Mouse (Mus musculus) kidney, postnatal 14 days (tissue): Measurements from ENCODE around the gene Pcsk6.
"Not testable (repeated sequence)": the region's sequence is repeated elsewhere in the genome, so short reads cannot be mapped to it uniquely, and the experiment has no call there.

Source experiments
- DNase-seq: peaks from one replicate; pipeline ENCODE4 v3.0.0; 2022; ENCODE audit warnings: mixed read lengths

Gene Pcsk6

DNA sequence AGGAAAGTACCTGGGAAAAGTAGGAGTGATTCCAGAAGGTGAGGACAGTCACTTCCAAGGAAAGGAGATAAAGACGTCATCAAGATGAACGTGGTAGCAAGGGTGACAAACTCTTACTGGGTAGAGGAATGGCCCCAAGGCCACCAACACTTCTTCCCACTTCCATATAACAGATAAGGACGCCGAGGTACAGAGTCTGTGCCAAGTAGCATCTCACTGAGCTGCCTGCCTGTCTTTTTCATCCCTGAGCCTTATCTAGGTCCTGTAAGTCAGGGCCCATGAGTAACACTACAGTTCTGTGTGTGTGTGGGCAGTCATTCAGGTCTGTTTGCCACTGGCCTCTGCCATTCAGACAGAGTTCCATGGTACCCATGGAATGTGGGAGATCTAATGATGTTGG lies 23.4 kb downstream of the Pcsk6 start:
- DNase-seq: no peak

DNA sequence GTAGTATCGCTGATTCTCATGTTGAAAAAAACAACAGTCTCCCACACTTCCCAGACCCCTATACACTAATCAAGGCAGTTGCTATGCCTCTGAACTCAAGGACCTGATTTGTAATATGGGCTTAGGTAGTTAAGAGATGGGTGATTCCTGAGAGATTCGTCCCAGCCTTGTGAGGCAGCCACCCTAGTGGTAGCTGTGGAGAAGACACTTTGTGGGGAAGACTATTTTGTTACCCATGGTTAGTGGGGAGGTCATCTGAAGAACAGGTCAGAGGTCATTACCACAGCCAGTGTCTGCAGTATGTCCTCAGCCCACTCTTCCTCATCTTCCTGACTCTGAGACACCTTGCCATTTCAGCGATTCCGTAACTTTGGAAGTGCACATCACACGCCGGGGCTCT lies 24.3 kb downstream of the Pcsk6 start:
- no peak for DNase-seq

DNA sequence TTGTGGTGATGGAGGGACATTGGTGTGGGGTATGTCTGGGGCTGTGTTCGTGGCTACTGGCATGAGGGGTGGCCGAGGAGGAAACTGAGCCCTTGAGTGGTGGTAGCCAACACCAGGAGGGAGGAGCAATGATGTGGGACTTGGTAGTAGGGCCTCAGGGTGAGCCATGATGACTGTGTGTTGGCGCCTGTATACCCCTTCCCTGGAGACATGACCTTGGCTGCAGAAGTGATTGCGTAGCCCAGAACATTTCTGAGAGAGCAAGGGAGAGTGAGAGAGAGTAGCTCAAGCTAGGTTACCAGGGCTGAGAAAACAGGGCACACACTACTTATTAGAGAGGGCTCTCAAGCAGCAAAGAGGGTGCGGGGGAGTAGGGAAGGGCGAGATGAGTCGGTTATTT lies 30.3 kb downstream of the Pcsk6 start:
- DNase-seq: no peak

DNA sequence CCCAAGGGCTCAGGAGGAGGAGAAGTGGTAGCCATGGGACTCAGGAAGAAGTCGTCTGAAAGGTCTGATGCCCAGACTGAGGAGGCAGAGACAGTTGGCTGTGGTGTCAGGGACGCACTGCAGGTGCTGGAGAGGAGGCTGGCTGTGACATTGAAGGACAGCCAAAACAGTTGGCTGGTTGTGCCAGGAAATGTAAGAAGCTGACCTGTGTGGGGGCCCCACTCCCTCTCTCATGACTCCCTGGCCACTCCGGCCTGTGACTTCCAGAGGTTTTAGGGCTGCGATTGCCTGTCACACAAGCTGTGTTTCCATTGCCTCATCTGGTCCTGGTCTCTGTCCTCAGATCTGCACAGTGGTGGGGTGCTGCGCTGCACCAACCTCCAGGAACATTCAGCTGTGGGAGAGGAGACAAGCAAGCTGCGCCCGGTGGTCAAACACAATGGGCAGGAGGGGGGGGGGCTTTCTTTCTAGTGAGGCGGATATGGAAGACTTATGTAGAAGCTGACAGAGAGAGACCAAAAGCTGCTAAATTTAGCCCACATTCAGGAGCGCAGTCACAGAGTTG lies 30.8 kb downstream of the Pcsk6 start:
- DNase-seq: no peak

DNA sequence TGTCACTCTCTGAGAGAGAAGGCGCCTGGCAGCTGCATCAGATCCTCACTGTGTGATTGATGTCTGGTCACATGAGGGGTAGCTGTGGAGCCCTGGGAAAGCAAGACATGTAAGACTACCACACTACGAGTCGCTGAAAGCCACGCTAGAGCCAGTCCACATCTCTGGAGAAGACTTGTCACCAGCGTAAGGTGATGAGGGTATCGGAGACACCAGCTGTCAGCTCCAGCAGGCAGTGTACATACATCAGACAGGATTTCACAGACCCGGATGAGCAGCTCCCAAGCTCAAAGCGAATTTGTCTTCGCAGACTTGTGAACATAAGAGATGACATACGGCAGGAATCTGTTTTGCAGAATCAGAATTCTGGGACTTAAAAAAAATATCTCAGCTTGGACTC lies 32.0 kb downstream of the Pcsk6 start:
- DNase-seq: no peak

DNA sequence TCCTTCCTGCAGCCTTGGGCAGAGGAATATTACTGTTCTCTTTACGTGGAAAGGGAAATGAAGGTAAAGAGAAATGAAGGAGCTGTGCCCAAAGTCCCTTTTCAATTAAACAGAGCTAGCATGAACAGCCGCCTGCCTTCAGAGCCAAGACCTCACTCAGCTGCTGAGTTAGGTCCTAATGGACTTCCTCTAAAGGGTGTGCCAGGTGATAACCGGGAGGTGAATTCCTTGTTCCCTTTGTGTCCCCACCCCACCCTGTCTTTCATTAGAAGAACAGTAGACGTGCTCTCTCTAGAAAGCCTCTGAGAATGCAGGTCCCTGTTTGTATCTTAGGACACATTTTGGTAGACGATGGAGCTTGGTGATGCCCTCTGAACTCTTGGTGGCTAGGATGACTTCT lies 33.7 kb downstream of the Pcsk6 start:
- DNase-seq: no peak

DNA sequence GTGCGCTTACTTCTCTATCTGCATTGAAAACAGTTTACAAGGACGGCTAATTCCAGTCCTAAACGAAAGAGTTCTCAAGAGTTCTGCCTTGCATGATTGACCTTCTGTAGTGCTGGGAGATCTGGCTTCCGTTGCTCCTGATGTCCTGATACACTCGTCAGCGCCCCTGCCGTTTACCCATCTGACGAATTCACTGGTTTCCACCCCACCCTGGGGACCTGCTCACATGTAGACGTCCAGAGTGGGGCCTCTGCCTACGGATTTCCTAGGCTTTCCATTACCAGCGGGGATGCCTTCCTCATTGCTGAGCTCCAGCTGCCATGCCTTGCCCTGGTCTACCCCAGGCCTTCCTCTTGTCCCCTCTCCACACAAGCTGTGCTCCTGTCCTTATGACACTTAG lies 39.7 kb downstream of the Pcsk6 start:
- DNase-seq: no peak

DNA sequence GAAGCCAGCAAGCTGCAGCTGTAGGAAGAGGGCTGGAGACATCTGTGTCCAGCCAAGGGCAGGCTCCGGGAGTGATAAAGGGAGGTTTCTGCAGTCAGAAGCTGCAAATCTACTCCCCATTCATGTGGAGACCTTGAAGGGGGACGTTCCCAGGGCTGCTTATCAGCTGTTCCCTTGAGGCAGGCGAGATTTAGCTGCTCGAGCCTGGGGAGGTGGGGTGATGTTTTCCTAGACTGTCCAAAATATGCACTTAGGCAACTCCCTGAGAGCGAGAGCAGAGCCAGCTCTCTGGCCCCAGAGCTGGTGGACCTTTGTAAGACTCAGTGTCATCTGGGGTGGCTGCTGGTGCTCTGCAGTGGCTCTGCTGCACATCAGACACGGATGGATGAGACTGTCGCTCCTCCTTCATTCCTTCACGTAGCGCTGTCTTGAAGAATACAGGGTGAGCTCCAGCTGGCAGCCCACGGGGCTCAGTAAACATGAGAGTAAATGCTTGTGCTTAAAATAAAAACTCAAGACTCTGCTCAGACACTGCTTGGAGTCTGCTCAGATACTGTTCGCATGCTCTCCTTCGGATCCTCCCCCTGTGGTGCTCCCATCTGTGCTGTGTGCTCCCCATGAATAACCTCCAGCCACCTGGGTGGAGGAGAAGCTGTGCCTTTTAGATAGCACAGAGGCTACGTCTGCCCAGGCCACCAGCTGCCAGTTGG lies 41.1 kb downstream of the Pcsk6 start:
- peak; percentile 69 for DNase-seq

DNA sequence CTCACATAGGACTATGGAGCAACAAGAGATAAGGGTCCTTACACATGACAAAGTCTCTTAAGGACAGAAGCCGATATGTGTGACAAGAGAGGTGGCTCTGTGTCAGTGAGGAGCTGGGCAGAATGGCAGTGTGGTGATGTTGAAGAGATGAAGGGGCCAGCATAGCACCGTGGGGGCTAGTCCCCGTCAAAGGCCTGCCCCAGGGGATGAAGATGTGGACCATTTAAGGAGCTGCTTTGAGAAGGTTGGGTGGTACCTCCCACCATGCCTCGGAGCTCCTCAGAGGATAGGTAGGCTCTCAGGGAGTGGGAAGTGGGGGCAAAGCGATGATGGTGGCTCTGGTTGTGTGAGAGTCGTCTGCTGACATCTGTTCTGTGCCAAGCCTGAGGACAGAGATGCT lies 41.9 kb downstream of the Pcsk6 start:
- no peak for DNase-seq

DNA sequence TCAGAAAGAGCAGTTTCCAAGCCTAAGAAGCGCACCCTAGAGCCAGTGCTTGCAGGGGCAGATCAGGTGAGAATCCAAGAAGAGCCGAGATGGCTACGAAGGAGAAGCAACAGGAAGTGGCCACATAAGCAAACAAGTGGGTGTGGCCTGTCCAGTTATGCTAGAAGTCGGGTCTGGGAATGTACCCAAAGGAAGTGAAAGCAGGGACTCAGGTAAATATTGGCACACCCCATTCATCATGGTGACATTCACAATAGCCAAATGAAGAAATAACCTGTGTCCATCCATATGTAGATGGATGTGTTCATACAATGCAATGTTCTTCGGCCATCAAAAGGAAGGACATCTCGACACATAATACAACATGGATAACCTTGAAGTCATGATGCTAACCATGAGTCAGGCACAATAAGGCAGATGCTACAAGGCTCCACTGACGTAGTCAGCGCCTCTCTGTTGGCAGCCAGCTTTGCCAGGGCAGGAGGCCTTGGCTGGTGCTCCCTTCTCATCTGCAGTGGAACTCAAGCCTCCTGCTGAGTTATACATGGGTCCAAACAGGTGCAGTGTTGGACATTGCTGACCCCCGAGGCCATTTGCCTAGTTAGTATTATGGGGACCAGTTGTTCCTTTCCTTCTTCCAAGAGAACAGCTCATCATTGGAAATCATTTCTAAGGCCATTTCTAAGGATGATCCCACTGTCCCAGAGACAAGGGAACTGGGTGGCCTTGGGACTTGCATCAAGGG lies 45.2 kb downstream of the Pcsk6 start:
- no peak for DNase-seq

DNA sequence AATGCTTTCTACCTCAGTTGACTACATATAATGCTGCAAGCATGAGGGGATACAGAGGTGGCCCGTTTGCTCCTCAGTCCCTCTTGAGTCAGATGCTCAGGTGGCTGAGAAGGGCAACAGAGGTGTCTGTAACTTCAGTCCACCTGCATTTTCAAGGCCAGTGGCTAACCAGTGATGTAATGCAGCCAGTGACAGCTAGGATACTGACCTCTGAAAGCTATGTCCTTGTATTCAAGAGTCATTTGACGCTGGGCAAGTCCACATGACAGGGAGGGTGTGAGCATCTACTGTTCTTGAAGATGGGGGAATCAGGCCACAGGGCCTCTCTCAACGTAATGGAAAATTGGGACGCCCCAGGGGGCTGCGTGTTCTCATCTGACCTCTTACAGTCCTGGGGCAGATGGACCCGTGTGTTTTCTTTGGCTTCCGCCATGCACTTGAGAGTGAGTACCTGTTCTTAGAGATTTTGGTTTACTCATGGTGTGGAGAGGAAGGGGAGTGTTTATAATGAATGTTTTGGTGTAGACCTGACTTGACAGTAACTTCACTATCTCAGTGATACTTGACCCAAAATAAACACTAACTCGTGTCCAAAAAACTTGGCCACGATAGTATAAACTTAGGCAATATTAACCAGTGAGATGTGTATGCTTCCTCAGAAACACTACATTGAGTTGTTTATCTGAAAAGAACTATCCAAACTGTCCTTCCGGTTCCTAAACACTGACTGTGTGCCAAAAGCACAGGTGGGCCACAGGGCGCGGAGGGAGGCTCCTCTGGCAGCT lies 48.0 kb downstream of the Pcsk6 start:
- DNase-seq: no peak

DNA sequence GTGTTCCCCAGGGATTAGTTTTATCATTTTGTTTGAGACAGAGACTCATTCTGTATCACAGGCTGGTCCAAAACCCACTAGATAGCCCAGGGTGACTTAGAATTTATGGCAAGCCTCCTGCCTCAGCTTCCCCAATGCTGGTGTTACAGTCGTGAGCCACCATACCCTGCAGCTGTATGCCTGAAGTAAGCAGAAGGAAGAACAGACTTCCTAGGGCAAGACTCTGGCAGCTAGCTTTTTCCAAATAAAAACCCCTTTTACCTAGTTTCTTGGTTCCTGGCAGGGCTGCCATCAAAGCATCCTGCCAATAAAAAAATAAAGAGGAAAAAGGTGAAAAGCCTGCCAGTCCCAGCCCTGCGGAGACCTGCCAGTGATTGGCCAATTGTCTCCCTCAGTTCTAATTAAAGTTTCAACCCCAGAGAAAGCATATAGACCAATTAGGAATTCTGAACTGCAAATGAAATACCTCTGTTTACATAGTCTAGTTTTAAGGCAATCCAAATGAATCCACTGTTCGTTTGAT lies 51.6 kb downstream of the Pcsk6 start:
- DNase-seq: no peak

DNA sequence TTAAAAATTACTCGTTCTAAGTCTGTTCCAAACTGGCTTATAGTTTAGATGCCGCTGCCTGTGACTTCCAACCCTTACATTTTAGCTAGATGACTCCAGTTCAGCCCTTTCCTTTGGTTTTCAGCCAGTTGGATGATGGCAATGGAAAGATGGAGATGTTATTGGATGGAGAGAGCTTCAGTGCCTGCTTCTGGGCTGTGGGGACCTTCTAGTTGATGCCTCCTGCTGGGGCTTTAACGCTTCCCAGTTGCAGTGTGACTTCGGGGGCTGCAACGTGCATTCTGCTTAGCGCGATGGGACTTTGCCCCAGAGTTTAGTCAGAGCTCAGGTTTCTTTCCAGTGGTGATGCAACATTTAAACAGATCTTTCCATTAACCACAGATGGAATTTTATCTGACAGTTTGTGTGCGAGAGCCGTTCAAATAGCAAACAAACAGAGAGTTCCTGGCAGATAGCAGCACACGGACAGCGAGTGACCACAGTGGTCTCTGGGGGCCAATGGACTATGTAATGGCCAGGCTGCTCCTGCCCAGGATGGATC lies 53.3 kb downstream of the Pcsk6 start:
- DNase-seq: no peak

DNA sequence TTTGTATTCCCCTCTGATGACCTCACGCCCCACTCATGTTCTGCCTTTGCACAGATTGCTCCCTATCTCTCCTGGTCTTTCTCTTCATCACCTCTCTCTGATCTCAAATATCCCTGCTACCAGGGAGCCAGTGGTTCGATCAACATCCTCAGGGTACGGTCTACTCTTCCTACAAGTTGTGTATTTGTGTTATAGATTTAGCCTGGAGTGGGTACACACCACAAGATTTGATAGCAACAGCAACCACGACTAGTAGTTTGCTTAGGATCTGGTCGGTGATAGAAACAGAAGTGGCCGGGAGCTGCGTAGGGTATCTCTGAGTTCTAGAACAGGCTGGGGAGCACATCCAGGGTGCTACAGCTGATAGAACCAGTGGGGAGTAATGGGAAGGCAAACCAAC lies 54.3 kb downstream of the Pcsk6 start:
- DNase-seq: no peak

DNA sequence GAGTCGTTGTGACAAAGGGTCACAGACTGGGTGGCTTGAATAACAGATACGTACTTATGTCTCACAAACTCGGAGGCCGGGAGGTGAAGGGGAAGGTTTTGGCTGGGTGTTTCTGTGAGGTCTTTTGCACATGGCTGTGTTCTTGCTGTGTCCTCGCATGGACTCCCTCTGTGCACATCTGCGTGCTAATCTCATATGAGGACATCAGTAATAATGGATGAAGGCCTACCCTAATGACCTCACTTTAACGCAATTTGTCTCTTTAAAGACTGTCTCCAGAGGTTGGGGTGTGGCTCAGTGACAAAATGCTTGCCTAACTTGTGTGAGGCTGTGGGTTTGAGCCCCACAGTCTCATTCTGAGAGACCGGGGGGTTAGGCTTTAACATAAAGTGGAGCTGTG lies 55.0 kb downstream of the Pcsk6 start:
- DNase-seq: no peak

DNA sequence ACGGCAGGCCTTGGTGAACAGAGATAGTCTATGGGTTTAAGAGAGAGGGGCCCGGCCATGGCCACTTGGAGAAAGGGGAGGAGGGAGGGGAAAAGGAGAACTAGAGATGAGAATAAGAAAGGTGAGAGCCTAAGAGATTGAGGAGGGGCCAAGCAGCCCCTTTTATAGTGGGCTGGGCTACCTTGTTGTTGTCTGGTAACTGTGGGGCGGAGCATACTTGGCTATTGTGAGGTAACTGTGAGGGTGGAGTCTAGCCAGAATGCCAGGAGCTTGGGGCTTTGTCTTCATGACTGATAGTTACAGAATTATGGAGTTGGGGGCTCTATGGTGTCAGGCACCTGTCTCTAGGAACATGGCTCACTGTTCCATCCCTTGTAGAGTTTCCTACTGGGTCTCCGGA lies 56.9 kb downstream of the Pcsk6 start:
- DNase-seq: no peak

DNA sequence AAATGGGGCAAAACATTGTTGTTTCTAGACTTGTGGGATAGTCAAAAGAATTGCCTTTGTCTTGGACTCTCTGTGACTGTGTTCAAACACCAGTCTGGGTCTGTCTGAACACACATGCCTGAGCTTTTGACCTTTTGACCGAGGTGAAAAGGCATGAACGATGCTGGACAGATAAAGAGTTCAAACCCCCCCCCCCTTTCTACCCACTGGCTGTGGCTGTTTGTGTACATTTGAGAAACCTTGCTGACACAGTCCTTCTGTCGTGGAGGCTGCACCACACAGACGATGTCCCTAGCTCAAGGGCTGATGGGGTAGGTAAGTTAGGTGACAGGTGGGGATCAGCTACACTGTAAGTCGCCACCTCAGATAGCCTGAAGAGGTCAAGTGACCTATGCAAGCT lies 67.9 kb downstream of the Pcsk6 start:
- DNase-seq: no peak

DNA sequence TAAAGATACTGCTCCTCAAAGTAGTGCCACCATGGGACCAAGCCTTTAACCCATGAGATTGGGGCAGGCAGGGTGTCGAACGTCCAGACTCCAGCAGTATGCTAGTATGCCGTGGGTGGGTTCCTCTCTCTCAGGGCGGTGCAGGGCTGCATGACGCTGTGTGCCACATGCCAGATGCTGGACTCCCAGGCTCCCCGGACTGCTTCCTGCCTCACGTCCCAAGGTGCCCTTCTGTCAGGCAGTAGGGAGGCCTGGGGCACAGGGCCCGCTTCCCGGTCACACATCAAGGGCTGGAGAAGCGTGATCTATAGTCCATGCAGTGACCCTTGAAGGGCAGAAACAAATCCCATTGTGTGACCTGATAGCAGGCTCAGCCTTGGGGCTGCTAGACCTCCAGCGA lies 68.9 kb downstream of the Pcsk6 start:
- peak; percentile 64 for DNase-seq

DNA sequence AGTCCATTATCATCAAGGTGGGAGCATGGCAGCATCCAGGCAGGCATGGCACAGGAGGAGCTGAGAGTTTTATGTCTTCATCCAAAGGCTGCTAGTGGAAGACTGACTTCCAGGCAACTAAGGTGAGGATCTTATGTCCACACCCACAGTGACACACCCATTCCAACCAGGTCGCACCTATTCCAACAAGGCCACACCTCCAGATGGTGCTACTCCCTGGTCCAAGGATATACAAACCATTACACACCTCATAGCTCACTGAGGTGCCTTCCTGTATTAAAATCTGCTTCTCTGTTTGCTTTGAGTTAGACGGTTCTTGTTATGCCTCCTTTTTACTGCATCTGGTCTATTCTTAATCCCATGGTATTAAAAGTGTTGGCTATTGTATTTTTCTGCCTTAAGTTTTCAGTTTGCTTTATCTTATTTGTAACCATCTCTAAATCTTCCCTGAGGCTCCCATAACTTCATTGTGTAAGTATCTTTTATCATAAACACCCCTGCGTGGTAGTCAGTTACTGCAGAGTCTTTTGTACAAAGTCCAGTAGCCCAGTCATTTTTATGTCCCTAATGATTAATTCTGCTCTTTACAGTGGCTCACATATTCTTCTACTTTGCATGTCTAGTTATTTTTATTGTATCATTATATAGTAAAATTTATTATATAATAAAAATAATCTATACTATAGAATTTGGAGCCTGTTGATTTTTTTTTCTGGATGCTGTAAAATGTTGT lies 72.9 kb downstream of the Pcsk6 start:
- DNase-seq: not testable (repeated sequence)

DNA sequence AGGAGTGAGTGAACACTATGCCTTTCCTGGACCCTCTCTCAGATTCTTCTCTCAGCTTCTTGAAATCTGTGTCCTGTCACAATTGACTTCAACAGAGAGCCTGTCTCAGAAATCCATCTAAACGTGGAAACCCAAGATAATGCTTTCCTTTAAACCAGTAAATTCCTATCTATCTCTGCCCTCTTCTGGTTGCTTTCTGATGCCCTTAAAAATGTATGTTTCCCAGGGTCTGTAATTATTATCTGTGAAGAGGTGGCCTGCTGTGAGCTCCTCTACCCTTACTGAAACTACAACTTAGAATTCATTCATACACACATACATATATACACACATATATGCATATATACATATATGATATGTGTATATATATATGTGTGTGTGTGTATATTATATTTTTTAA lies 73.7 kb downstream of the Pcsk6 start:
- no peak for DNase-seq

DNA sequence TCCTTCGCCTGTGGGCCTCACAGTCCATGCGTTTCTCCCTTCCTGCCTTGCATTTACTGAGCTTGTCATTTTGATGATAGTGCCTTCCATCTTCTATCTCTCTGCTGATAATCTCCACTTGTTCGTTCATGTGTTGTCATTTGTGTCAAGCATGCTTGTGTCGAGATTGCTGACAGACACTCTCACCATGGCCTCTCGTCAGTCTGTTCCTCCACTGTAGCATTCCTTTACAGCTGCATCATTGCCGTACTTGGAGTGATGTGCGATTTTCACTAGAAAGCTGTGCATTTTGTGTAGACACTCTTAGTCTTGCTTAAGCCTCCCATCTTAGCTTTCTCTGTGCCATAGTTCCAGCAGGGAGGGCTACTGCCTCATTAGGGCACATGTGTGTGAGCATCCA lies 79.5 kb downstream of the Pcsk6 start:
- no peak for DNase-seq

DNA sequence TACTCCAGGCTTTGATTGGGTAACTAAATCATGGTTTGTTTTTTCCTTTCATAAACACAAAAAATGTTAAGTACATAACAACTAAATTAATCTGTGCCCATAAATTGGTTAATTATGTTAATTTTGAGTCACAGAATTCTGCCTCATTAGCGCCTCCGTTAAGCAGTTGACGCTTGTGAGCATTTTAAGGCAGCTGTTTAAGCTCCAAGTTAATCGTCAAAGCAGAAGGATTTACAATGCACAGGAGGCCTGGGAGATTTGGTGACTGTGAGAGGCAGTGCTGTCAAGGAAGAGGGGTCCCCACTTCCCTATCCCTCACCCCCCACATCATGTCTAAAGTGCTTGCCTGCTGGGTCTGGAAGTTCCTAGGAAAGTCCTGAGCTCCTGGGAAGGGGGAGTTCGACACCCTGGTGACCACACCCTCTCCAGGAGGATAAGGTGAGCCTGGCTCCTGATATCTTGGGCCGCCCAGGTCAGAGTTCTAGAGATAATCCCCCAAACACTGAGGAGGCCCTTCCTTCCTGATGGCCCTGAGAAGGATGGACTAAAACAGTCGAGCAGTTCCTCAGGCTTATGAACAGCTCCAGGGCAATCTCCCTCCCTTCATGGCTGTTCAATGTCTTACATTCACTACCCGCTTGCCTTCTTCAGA lies 83.9 kb downstream of the Pcsk6 start:
- no peak for DNase-seq
